Comparison of ENCODE assay signal across 8 mouse cellular contexts in the genomic region with DNA sequence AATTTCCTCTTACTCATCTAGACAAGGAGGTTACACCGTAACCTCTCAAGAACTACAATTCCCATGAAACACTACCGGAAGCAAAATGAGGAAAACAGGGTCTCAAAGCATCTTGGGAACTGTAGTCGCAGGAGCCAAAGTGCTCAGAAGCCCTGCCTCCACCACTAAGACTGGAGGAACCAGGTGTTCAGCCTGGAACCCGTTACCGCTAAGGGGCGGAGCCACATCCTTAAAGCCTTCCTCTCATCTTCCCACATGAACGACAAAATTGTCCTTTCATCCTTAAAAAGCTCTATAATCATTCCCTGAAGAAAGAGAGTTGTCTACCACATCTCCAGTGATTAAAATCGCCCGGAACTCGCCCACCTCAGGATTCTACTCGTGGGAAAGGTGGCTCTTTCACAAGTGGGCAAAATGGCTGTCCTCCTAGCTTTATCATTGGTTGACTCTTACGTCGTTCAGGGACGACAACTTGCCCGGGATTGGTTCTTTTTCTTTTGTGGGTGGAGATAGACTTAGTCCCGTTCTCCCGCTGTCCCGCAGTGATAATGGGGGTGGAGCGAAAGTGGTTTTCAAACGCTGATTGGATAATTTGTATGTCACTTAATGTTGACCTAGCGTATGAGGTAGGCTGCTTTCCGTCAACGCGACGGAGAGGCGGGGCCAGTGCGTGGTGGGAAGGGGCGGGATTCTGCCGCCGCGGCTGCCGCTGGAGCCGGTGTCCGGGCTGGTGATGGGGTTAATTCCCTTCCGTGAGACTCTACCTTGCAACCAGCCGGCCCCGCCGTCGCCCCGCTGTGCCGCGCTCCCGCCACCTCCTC. TPM values are rescaled to one million over a fixed set of nuclear protein-coding genes. Genes with fewer than 3 reads are reported as not detected.
DNase-seq lines count a peak whose midpoint lies in the region; ATAC-seq and TF ChIP-seq lines count a peak whose summit lies in the region.

Gene Zranb3, minus strand, starts transcription at position 407 of the 821 bp plus-strand sequence.
Gene R3hdm1, plus strand, starts transcription at position 661 of the 821 bp plus-strand sequence.

- in situ Hi-C loops in CH12.LX (cut with MboI; ENCODE audit: low pct_ligation_motif_present, low pct_unique_long_range_greater_than_20kb, low sequenced_read_pairs): no loop called here

- no peak for TF ChIP-seq RAD21 in CH12.LX (IDR thresholded peaks at IDR 0.05; ENCODE audit: low read depth, low read length)

- H3K4me3 ChIP-seq in CH12.LX (replicated peaks in 1 of 3; ENCODE audit: low read depth in 2 of 3, low read length in 2 of 3, poor library complexity in 1 of 3): peak within 1 kb of the TSS; percentile 83 to 94 (median 92)
- H3K4me3 ChIP-seq in forebrain, embryonic 11.5 days (ENCODE audit: low read depth, low read length): peak within 1 kb of the TSS; percentile 89
- H3K4me3 ChIP-seq in heart, embryonic 16.5 days (ENCODE audit: low read length): peak within 1 kb of the TSS; percentile 80
- peak within 1 kb of the TSS; percentile 85 for H3K4me3 ChIP-seq in liver, embryonic 15.5 days (replicated peaks)
- peak within 1 kb of the TSS; percentile 90 for H3K4me3 ChIP-seq in neural tube, embryonic 12.5 days

- WGBS in forebrain, embryonic 11.5 days: under 1% methylated on average over 42 of the region's 43 CpGs
- under 1% methylated on average over 43 of the region's 43 CpGs for WGBS in heart, embryonic 16.5 days
- under 1% methylated on average over 43 of the region's 43 CpGs for WGBS in liver, embryonic 15.5 days (ENCODE audit: insufficient replicate concordance)
- under 1% methylated on average over 43 of the region's 43 CpGs for WGBS in neural tube, embryonic 12.5 days

- TF ChIP-seq EP300 in CH12.LX (IDR thresholded peaks at IDR 0.05; ENCODE audit: low read length): no peak

- H3K9ac ChIP-seq in CH12.LX (ENCODE audit: insufficient read depth, low read depth): peak within 1 kb of the TSS; percentile 86
- peak within 1 kb of the TSS; percentile 86 for H3K9ac ChIP-seq in forebrain, embryonic 11.5 days (ENCODE audit: low read length)
- peak within 1 kb of the TSS; percentile 90 for H3K9ac ChIP-seq in heart, embryonic 16.5 days (ENCODE audit: low read length)
- peak within 1 kb of the TSS; percentile 93 for H3K9ac ChIP-seq in liver, embryonic 15.5 days
- H3K9ac ChIP-seq in neural tube, embryonic 12.5 days: peak within 1 kb of the TSS; percentile 89

- no peaks in the 10 kb centered on the region for H3K9me3 ChIP-seq in CH12.LX (replicated peaks; ENCODE audit: low read length)
- no peaks in the 10 kb centered on the region for H3K9me3 ChIP-seq in forebrain, embryonic 11.5 days (ENCODE audit: control insufficient read depth, low read length)
- H3K9me3 ChIP-seq in heart, embryonic 16.5 days (replicated peaks; ENCODE audit: control insufficient read depth, low read length): no peaks in the 10 kb centered on the region
- no peaks in the 10 kb centered on the region for H3K9me3 ChIP-seq in liver, embryonic 15.5 days (replicated peaks)
- no peaks in the 10 kb centered on the region for H3K9me3 ChIP-seq in neural tube, embryonic 12.5 days

- dilution Hi-C loops in CH12.LX (cut with MboI; ENCODE audit: extremely low pct_ligation_motif_present, extremely low pct_unique_long_range_greater_than_20kb, low sequenced_read_pairs): no loop called here

- no peaks in the 10 kb centered on the region for H3K36me3 ChIP-seq in CH12.LX (replicated peaks in 1 of 2; ENCODE audit: control insufficient read depth in 1 of 2, insufficient read depth in 1 of 2, low read length in 1 of 2)
- no peaks in the 10 kb centered on the region for H3K36me3 ChIP-seq in forebrain, embryonic 11.5 days (ENCODE audit: control insufficient read depth, insufficient read depth, low read length)
- H3K36me3 ChIP-seq in heart, embryonic 16.5 days (ENCODE audit: control insufficient read depth, insufficient read depth): no peaks in the 10 kb centered on the region
- H3K36me3 ChIP-seq in liver, embryonic 15.5 days (replicated peaks): no peaks in the 10 kb centered on the region; the same call in 1 of the 2 replicates
- no peaks in the 10 kb centered on the region for H3K36me3 ChIP-seq in neural tube, embryonic 12.5 days

- TF ChIP-seq POLR2A in CH12.LX (IDR thresholded peaks at IDR 0.05; ENCODE audit: low read depth, low read length): peak; percentile 73

- H3K27me3 ChIP-seq in CH12.LX (replicated peaks): no peaks in the 10 kb centered on the region
- no peaks in the 10 kb centered on the region for H3K27me3 ChIP-seq in forebrain, embryonic 11.5 days (ENCODE audit: control insufficient read depth, insufficient read depth, low read length)
- H3K27me3 ChIP-seq in heart, embryonic 16.5 days (ENCODE audit: control insufficient read depth, insufficient read depth, low read length): no peaks in the 10 kb centered on the region
- no peaks in the 10 kb centered on the region for H3K27me3 ChIP-seq in liver, embryonic 15.5 days
- no peaks in the 10 kb centered on the region for H3K27me3 ChIP-seq in neural tube, embryonic 12.5 days (replicated peaks)

- peak within 1 kb of the TSS; percentile 40 for H3K27ac ChIP-seq in CH12.LX (ENCODE audit: insufficient read depth, low read depth)
- peak within 1 kb of the TSS; percentile 86 for H3K27ac ChIP-seq in forebrain, embryonic 11.5 days (ENCODE audit: low read depth, low read length)
- H3K27ac ChIP-seq in heart, embryonic 16.5 days (ENCODE audit: low read length): peak within 1 kb of the TSS; percentile 96
- peak within 1 kb of the TSS; percentile 93 for H3K27ac ChIP-seq in liver, embryonic 15.5 days (replicated peaks)
- peak within 1 kb of the TSS; percentile 89 for H3K27ac ChIP-seq in neural tube, embryonic 12.5 days

- H3K79me2 ChIP-seq in CH12.LX (replicated peaks; ENCODE audit: control insufficient read depth, extremely low read depth, insufficient read depth, poor library complexity, severe bottlenecking): peaks cover 28% of the 10 kb centered on the region

- peak; percentile 98 for ATAC-seq in forebrain, embryonic 11.5 days (replicated peaks; ENCODE audit: low FRiP score)
- ATAC-seq in heart, embryonic 16.5 days (replicated peaks; ENCODE audit: extremely low read depth, insufficient read depth, low FRiP score): peak; percentile 96
- peak; percentile 89 for ATAC-seq in liver, embryonic 15.5 days (ENCODE audit: insufficient read depth)
- ATAC-seq in neural tube, embryonic 12.5 days (ENCODE audit: low FRiP score, low read depth): peak; percentile 98

- H3K4me1 ChIP-seq in CH12.LX (ENCODE audit: control insufficient read depth in 1 of 2, insufficient read depth in 2 of 2): peaks cover 0 to 50% of the 10 kb centered on the region in 2 experiments; a peak in 2 of 4 replicates
- no peaks in the 10 kb centered on the region; the same call in 1 of the 2 replicates for H3K4me1 ChIP-seq in forebrain, embryonic 11.5 days (replicated peaks; ENCODE audit: control insufficient read depth, insufficient read depth, low read length)
- H3K4me1 ChIP-seq in heart, embryonic 16.5 days (ENCODE audit: control insufficient read depth, insufficient read depth, low read length): peaks cover 13% of the 10 kb centered on the region
- peaks cover 38% of the 10 kb centered on the region for H3K4me1 ChIP-seq in liver, embryonic 15.5 days (replicated peaks)
- H3K4me1 ChIP-seq in neural tube, embryonic 12.5 days: peaks cover 6% of the 10 kb centered on the region

- no peak for TF ChIP-seq CTCF in CH12.LX (conservative IDR thresholded peaks at IDR 0.05 in 1 of 2, IDR thresholded peaks at IDR 0.05 in 1 of 2; ENCODE audit: low read depth in 2 of 2, low read length in 2 of 2)

- peak; percentile 99 for DNase-seq in CH12.LX (ENCODE audit: extremely low read depth)
- DNase-seq in c-Kit-positive CD71-positive TER-119-negative erythroid progenitor cells, embryonic 14.5 days (ENCODE audit: low read depth): peak; percentile 99
- peak; percentile 96 for DNase-seq in forebrain, embryonic 11.5 days (ENCODE audit: low spot score)
- peak; percentile 96 to 99 for DNase-seq in kidney, postnatal 36 days
- peak; percentile 100 for DNase-seq in telencephalon, adult 2 months (ENCODE audit: low read depth, low spot score)

- H3K4me2 ChIP-seq in CH12.LX (ENCODE audit: insufficient read depth, low read depth, poor library complexity, severe bottlenecking): peak within 1 kb of the TSS; percentile 88
- H3K4me2 ChIP-seq in forebrain, embryonic 11.5 days (ENCODE audit: low read depth, low read length, severe bottlenecking): peak within 1 kb of the TSS; percentile 75
- H3K4me2 ChIP-seq in heart, embryonic 16.5 days (ENCODE audit: low read depth, low read length): peak within 1 kb of the TSS; percentile 91
- peak within 1 kb of the TSS; percentile 74 for H3K4me2 ChIP-seq in liver, embryonic 15.5 days
- peak within 1 kb of the TSS; percentile 76 for H3K4me2 ChIP-seq in neural tube, embryonic 12.5 days (replicated peaks)

TF ChIP-seq in CH12.LX, 34 proteins besides CTCF, POLR2A, EP300 and RAD21 (continues in another document):
- TF ChIP-seq TBP (conservative IDR thresholded peaks at IDR 0.05; ENCODE audit: low read depth, low read length) (peak; percentile 12), CHD1 (IDR thresholded peaks at IDR 0.05; ENCODE audit: low read depth, low read length) (no peak), MEF2A (IDR thresholded peaks at IDR 0.05; ENCODE audit: borderline replicate concordance, low read depth, low read length) (no peak), ETS1 (conservative IDR thresholded peaks at IDR 0.05; ENCODE audit: low read depth, low read length) (no peak), SIN3A (IDR thresholded peaks at IDR 0.05; ENCODE audit: low read length) (0 out of 2 replicates have a peak, but pooled peaks have one; percentile 54), KAT2A (IDR thresholded peaks at IDR 0.05; ENCODE audit: insufficient replicate concordance, low read length) (peak; percentile 99), ZNF384 (IDR thresholded peaks at IDR 0.05; ENCODE audit: low read depth, low read length) (no peak)

RNA-seq across cellular contexts. Expression of gene Zranb3, which starts in this region (rescaled TPM):
- total RNA-seq in CH12.LX (2012; rRNA removed) (9.4 and 12.4 TPM in 2 replicates), CH12.LX (2014; rRNA removed) (13.6 and 14.5 TPM in 2 replicates)
- polyA plus RNA-seq in CH12.LX (2012; ENCODE audit: insufficient read length, low read depth): 9.9 and 10.4 TPM in 2 replicates
- 17.7 and 18.7 TPM in 2 replicates for polyA plus RNA-seq in forebrain, embryonic 11.5 days (2014; fragmentation: Nextera tagmentation; extraction: Ambion mirVana)
- 6.1 and 7.1 TPM in 2 replicates for polyA plus RNA-seq in heart, embryonic 16.5 days (2015; fragmentation: Nextera tagmentation; extraction: Ambion mirVana)
- 3.3 and 3.4 TPM in 2 replicates for polyA plus RNA-seq in liver, embryonic 15.5 days (2015; fragmentation: Nextera tagmentation; extraction: Ambion mirVana)
- 8.2 and 8.4 TPM in 2 replicates for polyA plus RNA-seq in neural tube, embryonic 12.5 days (2016; fragmentation: Nextera tagmentation; extraction: Ambion mirVana)

RNA-seq across cellular contexts. Expression of gene R3hdm1, which starts in this region (rescaled TPM):
- total RNA-seq in CH12.LX (2012; rRNA removed) (17.8 and 18.8 TPM in 2 replicates), CH12.LX (2014; rRNA removed) (27.8 and 33.9 TPM in 2 replicates)
- 56.7 and 75.7 TPM in 2 replicates for polyA plus RNA-seq in CH12.LX (2012; ENCODE audit: insufficient read length, low read depth)
- 102 and 110 TPM in 2 replicates for polyA plus RNA-seq in forebrain, embryonic 11.5 days (2014; fragmentation: Nextera tagmentation; extraction: Ambion mirVana)
- 47.0 and 47.8 TPM in 2 replicates for polyA plus RNA-seq in heart, embryonic 16.5 days (2015; fragmentation: Nextera tagmentation; extraction: Ambion mirVana)
- polyA plus RNA-seq in liver, embryonic 15.5 days (2015; fragmentation: Nextera tagmentation; extraction: Ambion mirVana): 27.7 and 31.1 TPM in 2 replicates
- polyA plus RNA-seq in neural tube, embryonic 12.5 days (2016; fragmentation: Nextera tagmentation; extraction: Ambion mirVana): 79.3 and 91.4 TPM in 2 replicates

Comparison
In these comparisons a context has a peak if more than half of its experiments do, and no peak if none do; other contexts are left out.
1. Peak in every context shown above with its lines: DNase-seq, ATAC-seq, H3K4me3 ChIP-seq and H3K27ac ChIP-seq.
2. H3K27ac ChIP-seq: peak in every context shown above with its lines; median percentile 96 in heart, embryonic 16.5 days; 93 in liver, embryonic 15.5 days; 89 in neural tube, embryonic 12.5 days; 86 in forebrain, embryonic 11.5 days; 40 in CH12.LX.